Mouse (Mus musculus) cortical plate, adult 2 months (tissue): Measurements from ENCODE around the gene Lhx1.

ENCODE experiments used
- CTCF ChIP-seq: fragments of 200-500 bp; IDR thresholded peaks from 2 replicates; pipeline ENCODE4 v1.5.1; 2011; ENCODE audit warnings: mild to moderate bottlenecking, control low read depth, low read length; ENCODE audit not compliant: insufficient read depth; ENCODE audit errors: extremely low read depth
- POLR2A ChIP-seq: fragments of 200-500 bp; IDR thresholded peaks from 2 replicates; pipeline ENCODE4 v1.6.1; 2011; ENCODE audit warnings: mild to moderate bottlenecking, low read length, control low read depth; ENCODE audit not compliant: insufficient read depth; ENCODE audit errors: extremely low read depth

- TF ChIP-seq CTCF (no peak), POLR2A (no peak)
These were observed 43.1 kb upstream of the Lhx1 start for GRCm38 (mm10) chr11:84568482-84568881.
